Mouse (Mus musculus) liver, postnatal 0 days (tissue): ENCODE data around the gene Nkx6-2. TPM values are rescaled to one million over a fixed set of nuclear protein-coding genes. Genes with fewer than 3 reads are reported as not detected.

Experiments
- ATAC-seq: fragments of 200-750 bp; cut with Nextera tagmentation; 2 replicates; pipeline ENCODE4 v1.8.0; 2017; ENCODE audit warnings: mild to moderate bottlenecking, moderate library complexity
- DNase-seq: peaks from one replicate; pipeline ENCODE4 v3.0.0-alpha.2; 2016
- H3K27ac ChIP-seq: fragments of 300-500 bp; sonication (generic); 2 replicates; pipeline ENCODE4 v1.5.1; 2014; ENCODE audit warnings: antibody characterized with exemption, moderate library complexity, mild to moderate bottlenecking, low read depth
- H3K27me3 ChIP-seq: fragments of 300-500 bp; sonication (generic); 2 replicates; pipeline ENCODE4 v1.6.1; 2014; ENCODE audit warnings: low read length, control low read depth, mixed read lengths; ENCODE audit not compliant: insufficient read depth
- H3K36me3 ChIP-seq: fragments of 300-500 bp; sonication (generic); replicated peaks from 2 replicates; pipeline ENCODE4 v1.6.1; 2014; ENCODE audit warnings: mild to moderate bottlenecking, control low read depth, low read length, moderate library complexity, mixed read lengths; ENCODE audit not compliant: insufficient read depth
- H3K4me1 ChIP-seq: fragments of 300-500 bp; sonication (generic); 2 replicates; pipeline ENCODE4 v1.6.1; 2014; ENCODE audit warnings: antibody characterized with exemption, mild to moderate bottlenecking, control low read depth; ENCODE audit not compliant: insufficient read depth
- H3K4me2 ChIP-seq: fragments of 300-500 bp; sonication (generic); 2 replicates; pipeline ENCODE4 v1.6.1; 2014; ENCODE audit warnings: low read depth, mild to moderate bottlenecking, low read length, moderate library complexity, mixed read lengths
- H3K4me3 ChIP-seq: fragments of 300-500 bp; sonication (generic); 2 replicates; pipeline ENCODE4 v1.5.1; 2014; ENCODE audit warnings: low read depth, low read length
- H3K9ac ChIP-seq: fragments of 300-500 bp; sonication (generic); replicated peaks from 2 replicates; pipeline ENCODE4 v1.6.1; 2014; ENCODE audit warnings: mild to moderate bottlenecking, moderate library complexity
- H3K9me3 ChIP-seq: fragments of 300-500 bp; sonication (generic); 2 replicates; pipeline ENCODE4 v1.6.1; 2016; ENCODE audit warnings: mild to moderate bottlenecking, control low read depth, low read length, mixed read lengths
- CTCF ChIP-seq: sonication (generic); IDR thresholded peaks from 2 replicates; pipeline ENCODE4 v1.5.1; 2016; ENCODE audit warnings: antibody characterized with exemption, low read depth
- EP300 ChIP-seq: IDR thresholded peaks from 2 replicates; pipeline ENCODE4 v1.6.1; 2016; ENCODE audit warnings: antibody characterized with exemption, low read depth, mild to moderate bottlenecking
- WGBS: fragments of 180-500 bp; shearing (Covaris S2); extraction: QIAGEN DNeasy Blood & Tissue Kit; methylation state at CpG from one replicate; pipeline ENCODE4 v1.1.7; 2014; ENCODE audit not compliant: insufficient replicate concordance; 5-methylcytosine and 5-hydroxymethylcytosine counted together
- polyA plus RNA-seq: library from polyadenylated mRNA; unstranded; fragments of >200 nt; fragmentation: Nextera tagmentation; extraction: Ambion mirVana; gene quantifications from 2 replicates; pipeline ENCODE4 v1.2.1, GENCODE M21; 2015

Gene Nkx6-2
- polyA plus RNA-seq, 1 experiment from 2014 or later, result not detected

DNA sequence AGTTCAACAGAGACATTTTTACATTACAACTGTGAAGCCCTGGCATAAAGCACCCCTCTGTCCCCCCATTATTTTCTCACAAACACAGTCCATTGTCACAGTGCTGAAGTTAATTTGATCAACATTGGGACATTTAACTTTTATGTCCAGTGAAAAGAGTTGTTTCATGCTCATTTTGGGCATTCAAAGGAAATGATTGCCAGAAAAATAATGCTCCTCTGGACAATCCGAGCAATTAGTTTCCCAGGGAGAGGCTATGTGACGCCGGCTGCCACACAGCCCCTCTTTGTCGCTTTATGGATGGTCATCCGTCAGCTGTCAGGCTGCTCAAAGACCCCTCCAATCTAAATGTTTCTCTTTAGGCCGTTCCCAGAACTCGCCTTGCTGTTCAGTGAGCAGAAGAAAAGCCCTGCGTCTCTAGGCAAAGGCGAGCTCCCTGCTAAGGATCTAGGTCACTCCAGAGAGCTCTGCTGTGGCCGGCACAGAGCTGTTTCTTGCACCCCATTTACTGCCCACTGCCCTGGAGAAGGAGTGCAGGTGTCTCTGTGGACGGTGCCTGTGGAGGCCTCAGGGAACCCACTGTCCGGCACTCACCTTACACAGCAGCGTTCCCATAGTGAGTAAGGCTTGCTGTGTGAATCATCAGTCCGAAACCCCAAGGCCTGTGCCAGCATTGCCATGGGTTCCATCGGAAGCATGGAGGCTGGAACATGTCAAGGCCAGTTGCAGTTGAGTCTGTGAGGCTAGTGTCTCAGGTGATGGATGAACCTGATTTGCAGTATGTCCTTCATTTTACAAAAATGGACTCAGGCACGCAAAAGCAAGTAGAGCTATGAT lies 51.8 kb downstream of the Nkx6-2 start:
- no peak overlapping the region for H3K4me3 ChIP-seq
- no peaks in the 10 kb centered on the region for H3K9me3 ChIP-seq
- 77% methylated on average over 16 of the region's 16 CpGs for WGBS
- no peak overlapping the region for H3K27ac ChIP-seq
- peaks cover 16% of the 10 kb centered on the region for H3K36me3 ChIP-seq
- no peaks in the 10 kb centered on the region for H3K27me3 ChIP-seq
- no peaks in the 10 kb centered on the region for H3K4me1 ChIP-seq
- H3K4me2 ChIP-seq, result no peak overlapping the region
- no peak for TF ChIP-seq EP300
- TF ChIP-seq CTCF, result no peak
- no peak overlapping the region for H3K9ac ChIP-seq
- ATAC-seq, result no peak
- no peak for DNase-seq

Other genes with a start within 250 kb of the Nkx6-2 start
- 6.0 and 6.9 TPM in 2 replicates for gene Inpp5a, start 193.7 kb downstream of the Nkx6-2 start, polyA plus RNA-seq
- gene Cfap46, start 101.0 kb upstream of the Nkx6-2 start, polyA plus RNA-seq, result not detected in 2 replicates